Mouse (Mus musculus) midbrain, embryonic 11.5 days (tissue): ENCODE results near the gene Shbg. TPM values are rescaled to one million over a fixed set of nuclear protein-coding genes. Genes with fewer than 3 reads are reported as not detected.

ENCODE experiments used
- ATAC-seq: fragments of 200-750 bp; cut with Nextera tagmentation; 2 replicates; pipeline ENCODE4 v1.8.0; 2017; ENCODE audit warnings: moderate TSS enrichment, moderate library complexity; ENCODE audit not compliant: low FRiP score
- DNase-seq: peaks from one replicate; pipeline ENCODE4 v3.0.0; 2015; ENCODE audit warnings: low spot score; ENCODE audit errors: missing footprints
- H3K27ac ChIP-seq: fragments of 300-500 bp; sonication (generic); 2 replicates; pipeline ENCODE4 v1.5.1; 2014; ENCODE audit warnings: low read depth, low read length
- H3K27me3 ChIP-seq: fragments of 300-500 bp; sonication (generic); 2 replicates; pipeline ENCODE4 v1.6.1; 2014; ENCODE audit warnings: mild to moderate bottlenecking, low read length, moderate library complexity, mixed read lengths; ENCODE audit not compliant: control insufficient read depth, insufficient read depth
- H3K36me3 ChIP-seq: fragments of 300-500 bp; sonication (generic); 2 replicates; pipeline ENCODE4 v1.6.1; 2014; ENCODE audit warnings: mild to moderate bottlenecking, low read length, moderate library complexity, mixed read lengths; ENCODE audit not compliant: control insufficient read depth, insufficient read depth
- H3K4me1 ChIP-seq: fragments of 300-500 bp; sonication (generic); 2 replicates; pipeline ENCODE4 v1.6.1; 2014; ENCODE audit warnings: low read length; ENCODE audit not compliant: control insufficient read depth, insufficient read depth
- H3K4me2 ChIP-seq: fragments of 300-500 bp; sonication (generic); 2 replicates; pipeline ENCODE4 v1.6.1; 2014; ENCODE audit warnings: mild to moderate bottlenecking, moderate library complexity
- H3K4me3 ChIP-seq: fragments of 300-500 bp; sonication (generic); 2 replicates; pipeline ENCODE4 v1.5.1; 2014; ENCODE audit warnings: low read depth, low read length
- H3K9ac ChIP-seq: fragments of 300-500 bp; sonication (generic); 2 replicates; pipeline ENCODE4 v1.6.1; 2014; ENCODE audit warnings: low read length
- H3K9me3 ChIP-seq: fragments of 300-500 bp; sonication (generic); 2 replicates; pipeline ENCODE4 v1.6.1; 2016; ENCODE audit warnings: low read length; ENCODE audit not compliant: control insufficient read depth
- WGBS: fragments of 180-500 bp; shearing (Covaris S2); extraction: QIAGEN DNeasy Blood & Tissue Kit; methylation state at CpG from one replicate; pipeline ENCODE4 v1.1.7; 2014; 5-methylcytosine and 5-hydroxymethylcytosine counted together
- polyA plus RNA-seq: library from polyadenylated mRNA; unstranded; fragments of >200 nt; fragmentation: Nextera tagmentation; extraction: Ambion mirVana; gene quantifications from 2 replicates; pipeline ENCODE4 v1.2.1, GENCODE M21; 2014

Gene Shbg
- polyA plus RNA-seq: not detected in 2 replicates

DNA sequence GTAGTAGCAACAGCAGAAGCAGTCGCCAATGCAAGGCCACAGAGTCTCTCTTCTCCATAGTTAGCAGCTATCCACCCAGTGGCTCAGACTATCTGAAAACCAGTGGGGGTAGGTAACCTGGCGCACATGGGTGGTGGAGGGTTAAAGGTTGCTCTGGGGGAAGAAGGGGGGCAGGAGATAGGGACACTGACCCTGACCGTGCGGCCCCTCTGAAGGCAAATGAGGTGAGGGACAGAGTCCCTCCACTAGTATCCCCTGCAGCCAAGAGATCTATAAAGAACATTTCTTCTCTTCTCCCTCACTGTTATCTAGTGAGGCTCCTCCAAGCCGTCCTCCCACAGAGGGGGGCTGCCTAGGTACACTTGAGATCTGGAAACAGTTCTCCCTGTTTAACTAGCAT is at the start of gene Shbg:
TSS of gene Shbg (minus strand) at position 101 of the 400 bp plus-strand sequence.
- Histone ChIP-seq H3K9me3 (no peaks in the 10 kb centered on the region), H3K36me3 (no peaks in the 10 kb centered on the region), H3K27ac (no peak within 1 kb of the TSS), H3K4me3 (no peak within 1 kb of the TSS), H3K9ac (no peak within 1 kb of the TSS), H3K4me1 (peaks cover 16% of the 10 kb centered on the region), H3K27me3 (no peaks in the 10 kb centered on the region), H3K4me2 (no peak within 1 kb of the TSS)
- peak; percentile 26 for DNase-seq
- 73% methylated on average over 5 of the region's 5 CpGs for WGBS
- no peak for ATAC-seq

GRCm38 (mm10) chr11:69666665-69667005 is 48.9 kb upstream of the Shbg start:
- peaks cover 46% of the 10 kb centered on the region for H3K36me3 ChIP-seq

DNA sequence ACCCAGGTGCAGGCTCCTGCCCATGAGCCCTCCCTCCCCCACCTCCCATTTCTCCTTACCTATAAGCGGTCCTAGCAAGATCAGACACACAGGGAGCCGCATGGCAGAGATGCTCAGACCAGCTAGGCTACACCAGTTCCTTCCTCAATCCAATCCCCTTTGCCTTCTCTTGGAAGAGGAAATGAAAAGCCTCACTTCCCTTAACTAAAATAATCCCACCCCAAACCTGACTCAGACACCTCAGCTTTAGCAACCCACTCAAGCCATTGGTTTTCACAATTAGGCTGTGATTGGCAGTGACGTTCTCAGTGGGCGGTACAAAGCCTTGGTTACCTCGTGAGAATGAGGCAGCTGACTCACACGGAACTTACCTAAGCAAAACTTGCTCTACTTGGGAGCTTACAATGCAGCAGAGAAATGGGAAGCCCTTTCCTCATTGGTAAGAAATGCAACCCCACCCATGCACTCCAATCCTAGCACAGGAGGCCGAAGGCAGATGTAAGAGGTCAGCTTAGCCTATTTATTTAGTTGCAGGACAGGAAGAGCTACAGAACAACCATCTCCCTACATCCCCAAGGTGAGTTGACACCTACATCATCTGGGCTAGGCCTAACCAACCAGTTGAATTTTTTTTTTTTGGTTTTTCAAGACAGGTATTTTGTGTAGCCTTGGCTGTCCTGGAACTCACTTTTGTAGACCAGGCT is 48.4 kb upstream of the Shbg start, which contains the start of gene Cd68:
TSS of gene Cd68 (minus strand) at position 193 of the 704 bp plus-strand sequence.
- Histone ChIP-seq H3K4me1 (peaks cover 25% of the 10 kb centered on the region), H3K36me3 (peaks cover 46% of the 10 kb centered on the region), H3K9me3 (no peaks in the 10 kb centered on the region), H3K4me2 (no peak within 1 kb of the TSS), H3K4me3 (no peak within 1 kb of the TSS), H3K9ac (no peak within 1 kb of the TSS), H3K27ac (no peak within 1 kb of the TSS; the same call in 1 of the 2 replicates), H3K27me3 (no peaks in the 10 kb centered on the region)
- DNase-seq (peak; percentile 90), ATAC-seq (no peak)
- 35% methylated on average over 7 of the region's 7 CpGs for WGBS

More at GRCm38 (mm10) chr11:69666665-69667005, 48.9 kb upstream of the Shbg start:
- H3K4me2 ChIP-seq: no peak overlapping the region
- no peaks in the 10 kb centered on the region for H3K27me3 ChIP-seq
- H3K9ac ChIP-seq: no peak overlapping the region
- DNase-seq (peak; percentile 79), ATAC-seq (no peak)
- no peak overlapping the region for H3K4me3 ChIP-seq
- H3K9me3 ChIP-seq: no peaks in the 10 kb centered on the region
- peaks cover 20% of the 10 kb centered on the region for H3K4me1 ChIP-seq
- no peak overlapping the region for H3K27ac ChIP-seq
- WGBS: 81% methylated on average over 3 of the region's 3 CpGs

- H3K27ac ChIP-seq: no peak overlapping the region; the same call in 1 of the 2 replicates
- no peak for ATAC-seq
- peaks cover 42% of the 10 kb centered on the region for H3K36me3 ChIP-seq
- peaks cover 23% of the 10 kb centered on the region for H3K4me1 ChIP-seq
- DNase-seq: peak; percentile 83
- no peak overlapping the region for H3K9ac ChIP-seq
- H3K4me3 ChIP-seq: no peak overlapping the region
- H3K4me2 ChIP-seq: no peak overlapping the region
- H3K9me3 ChIP-seq: no peaks in the 10 kb centered on the region
- H3K27me3 ChIP-seq: no peaks in the 10 kb centered on the region
- WGBS: 81% methylated on average over 9 of the region's 9 CpGs
These were observed 47.8 kb upstream of the Shbg start for GRCm38 (mm10) chr11:69665457-69665960.

DNA sequence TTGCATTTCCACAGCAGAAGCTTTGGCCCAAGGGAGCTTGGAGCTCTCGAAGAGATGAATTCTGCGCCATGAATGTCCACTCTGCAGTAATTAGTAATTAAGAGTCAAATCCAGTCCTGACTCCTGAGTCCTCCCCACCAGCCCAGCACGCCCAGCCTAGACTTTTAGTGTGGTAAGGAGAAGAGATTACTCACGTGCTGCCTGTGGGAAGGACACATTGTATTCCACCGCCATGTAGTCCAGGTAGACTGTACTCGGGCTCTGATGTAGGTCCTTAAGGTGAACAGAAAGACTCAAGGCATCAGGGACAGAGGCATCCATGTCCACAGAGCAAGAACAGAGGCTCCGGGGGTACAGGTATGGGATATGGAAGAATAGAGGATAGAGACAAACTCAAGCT is 47.1 kb upstream of the Shbg start:
- Histone ChIP-seq H3K27me3 (no peaks in the 10 kb centered on the region), H3K9ac (no peak overlapping the region), H3K36me3 (peaks cover 41% of the 10 kb centered on the region), H3K4me2 (no peak overlapping the region), H3K4me3 (no peak overlapping the region), H3K27ac (no peak overlapping the region), H3K9me3 (no peaks in the 10 kb centered on the region), H3K4me1 (peaks cover 16% of the 10 kb centered on the region)
- no peak for DNase-seq
- WGBS: 92% methylated on average over 7 of the region's 7 CpGs
- no peak for ATAC-seq

GRCm38 (mm10) chr11:69663795-69664194 is 46.1 kb upstream of the Shbg start:
- no peaks in the 10 kb centered on the region for H3K27me3 ChIP-seq
- no peak overlapping the region for H3K9ac ChIP-seq
- DNase-seq: no peak
- no peak overlapping the region for H3K27ac ChIP-seq
- no peak overlapping the region for H3K4me3 ChIP-seq
- H3K9me3 ChIP-seq: no peaks in the 10 kb centered on the region
- WGBS: 87% methylated on average over 6 of the region's 6 CpGs
- peaks cover 34% of the 10 kb centered on the region for H3K36me3 ChIP-seq
- no peak overlapping the region for H3K4me2 ChIP-seq
- peaks cover 9% of the 10 kb centered on the region for H3K4me1 ChIP-seq
- ATAC-seq: no peak

GRCm38 (mm10) chr11:69662967-69663671 is 45.4 kb upstream of the Shbg start:
- H3K27ac ChIP-seq: peak overlapping the region; percentile 94
- H3K4me2 ChIP-seq: peak overlapping the region; percentile 55
- H3K4me3 ChIP-seq: peak overlapping the region; percentile 50
- 70% methylated on average over 13 of the region's 13 CpGs for WGBS
- ATAC-seq (peak; percentile 38), DNase-seq (peak; percentile 86)
- H3K9ac ChIP-seq: peak overlapping the region; percentile 70
- H3K4me1 ChIP-seq: peaks cover 9% of the 10 kb centered on the region
- peaks cover 33% of the 10 kb centered on the region for H3K36me3 ChIP-seq
- H3K27me3 ChIP-seq: no peaks in the 10 kb centered on the region
- no peaks in the 10 kb centered on the region for H3K9me3 ChIP-seq

GRCm38 (mm10) chr11:69662213-69662966 is 44.7 kb upstream of the Shbg start, which contains the start of gene Mpdu1:
TSS of gene Mpdu1 (minus strand) at chr11:69662642.
- Histone ChIP-seq H3K27ac (peak within 1 kb of the TSS; percentile 94), H3K9ac (peak within 1 kb of the TSS; percentile 70), H3K4me1 (peaks cover 9% of the 10 kb centered on the region), H3K4me2 (peak within 1 kb of the TSS; percentile 55), H3K27me3 (no peaks in the 10 kb centered on the region), H3K36me3 (peaks cover 32% of the 10 kb centered on the region), H3K4me3 (peak within 1 kb of the TSS; percentile 50), H3K9me3 (no peaks in the 10 kb centered on the region)
- peak; percentile 95 for ATAC-seq
- under 1% methylated on average over 48 of the region's 48 CpGs for WGBS
- peak; percentile 99 for DNase-seq
